Mouse (Mus musculus) adrenal gland (tissue): ENCODE measurements around the gene Cdc37l1.

Source experiments
- intact Hi-C: fragments of 180-260 bp; cut with DNase I; formaldehyde crosslinking; loops from one replicate; pipeline ENCODE4 v1.15.1; 2025
- long read RNA-seq, 2 experiments: library from polyadenylated mRNA; unstranded; transcript quantifications; one replicate each; pipeline ENCODE4 v2.0.0; 2020; ENCODE audit warnings: borderline replicate concordance in 1 of 2; ENCODE audit not compliant: insufficient replicate concordance in 1 of 2

Cdc37l1 gene
- long read RNA-seq, experiment 1, full-length matches to known transcripts = 12 of 20 reads
- long read RNA-seq, experiment 1, partial matches to known transcripts = 5 of 20 reads
- long read RNA-seq, experiment 1, other reads (novel, unspliced or antisense) = 3 of 20 reads
- long read RNA-seq, experiment 2, full-length matches to known transcripts = 15 of 25 reads
- long read RNA-seq, experiment 2, partial matches to known transcripts = 2 of 25 reads
- long read RNA-seq, experiment 2, other reads (novel, unspliced or antisense) = 8 of 25 reads

- intact Hi-C loops = no loop called here
Measured at GRCm38 (mm10) chr19:28990194-28990589, at the start of gene Cdc37l1. Cdc37l1 (plus strand) TSS chr19:28990352.

GRCm38 (mm10) chr19:28941271-28941670, 48.9 kb upstream of the Cdc37l1 start:
- intact Hi-C loops = no loop called here

GRCm38 (mm10) chr19:28946782-28947181, 43.4 kb upstream of the Cdc37l1 start:
- intact Hi-C loops = no loop called here

GRCm38 (mm10) chr19:28947311-28947710, 42.8 kb upstream of the Cdc37l1 start:
- intact Hi-C loops = no loop called here

GRCm38 (mm10) chr19:28951251-28951650, 38.9 kb upstream of the Cdc37l1 start:
- intact Hi-C loops = no loop called here

GRCm38 (mm10) chr19:28963113-28963512, 27.0 kb upstream of the Cdc37l1 start:
- intact Hi-C loops = loop anchor here (10.0 kb wide), 2 partner anchors 188 to 292 kb away; partner anchors contain the start of gene Jak2

GRCm38 (mm10) chr19:28963513-28963841, 26.7 kb upstream of the Cdc37l1 start:
- intact Hi-C loops = loop anchor here (10.0 kb wide), 2 partner anchors 189 to 291 kb away; partner anchors contain the start of gene Jak2

GRCm38 (mm10) chr19:28963842-28964551, 26.2 kb upstream of the Cdc37l1 start, which contains the start of gene Plpp6:
Plpp6 (plus strand) TSS chr19:28963953.
- intact Hi-C loops = loop anchor here (10.0 kb wide), 2 partner anchors 189 to 291 kb away; partner anchors contain the start of gene Jak2

GRCm38 (mm10) chr19:28964552-28964903, 25.6 kb upstream of the Cdc37l1 start:
- intact Hi-C loops = loop anchor here (10.0 kb wide), 2 partner anchors 190 to 290 kb away; partner anchors contain the start of gene Jak2

GRCm38 (mm10) chr19:28967652-28968051, 22.5 kb upstream of the Cdc37l1 start, which contains the start of gene 4430402I18Rik:
4430402I18Rik (minus strand) TSS chr19:28967800.
- intact Hi-C loops = loop anchor here (10.0 kb wide), 2 partner anchors 193 to 287 kb away; partner anchors contain the start of gene Jak2

- intact Hi-C loops = loop anchor here (10.0 kb wide), 2 partner anchors 193 to 287 kb away; partner anchors contain the start of gene Jak2
Measured at GRCm38 (mm10) chr19:28968178-28968577, 22.0 kb upstream of the Cdc37l1 start.

GRCm38 (mm10) chr19:28969231-28969630, 20.9 kb upstream of the Cdc37l1 start:
- intact Hi-C loops = loop anchor here (10.0 kb wide), 2 partner anchors 194 to 286 kb away; partner anchors contain the start of gene Jak2

GRCm38 (mm10) chr19:28970251-28970650, 19.9 kb upstream of the Cdc37l1 start:
- intact Hi-C loops = no loop called here

GRCm38 (mm10) chr19:28974862-28975611, 15.1 kb upstream of the Cdc37l1 start:
- intact Hi-C loops = no loop called here

- intact Hi-C loops = loop anchor here (5.0 kb wide), 1 partner anchor 370 kb away; no protein-coding TSS in a partner anchor
Measured at GRCm38 (mm10) chr19:28982617-28983016, 7.5 kb upstream of the Cdc37l1 start.

- intact Hi-C loops = loop anchor here (5.0 kb wide), 1 partner anchor 58 kb away; the partner anchor contains the start of gene Ak3
Measured at GRCm38 (mm10) chr19:28989515-28989914, 637 bp upstream of the Cdc37l1 start.

GRCm38 (mm10) chr19:28990590-28991221, 554 bp downstream of the Cdc37l1 start:
- intact Hi-C loops = no loop called here

GRCm38 (mm10) chr19:28991391-28991790, 1.2 kb downstream of the Cdc37l1 start:
- intact Hi-C loops = no loop called here

GRCm38 (mm10) chr19:28994870-28995269, 4.7 kb downstream of the Cdc37l1 start:
- intact Hi-C loops = no loop called here

- intact Hi-C loops = no loop called here
Measured at GRCm38 (mm10) chr19:28995366-28995765, 5.2 kb downstream of the Cdc37l1 start.
